In the genomic region with DNA sequence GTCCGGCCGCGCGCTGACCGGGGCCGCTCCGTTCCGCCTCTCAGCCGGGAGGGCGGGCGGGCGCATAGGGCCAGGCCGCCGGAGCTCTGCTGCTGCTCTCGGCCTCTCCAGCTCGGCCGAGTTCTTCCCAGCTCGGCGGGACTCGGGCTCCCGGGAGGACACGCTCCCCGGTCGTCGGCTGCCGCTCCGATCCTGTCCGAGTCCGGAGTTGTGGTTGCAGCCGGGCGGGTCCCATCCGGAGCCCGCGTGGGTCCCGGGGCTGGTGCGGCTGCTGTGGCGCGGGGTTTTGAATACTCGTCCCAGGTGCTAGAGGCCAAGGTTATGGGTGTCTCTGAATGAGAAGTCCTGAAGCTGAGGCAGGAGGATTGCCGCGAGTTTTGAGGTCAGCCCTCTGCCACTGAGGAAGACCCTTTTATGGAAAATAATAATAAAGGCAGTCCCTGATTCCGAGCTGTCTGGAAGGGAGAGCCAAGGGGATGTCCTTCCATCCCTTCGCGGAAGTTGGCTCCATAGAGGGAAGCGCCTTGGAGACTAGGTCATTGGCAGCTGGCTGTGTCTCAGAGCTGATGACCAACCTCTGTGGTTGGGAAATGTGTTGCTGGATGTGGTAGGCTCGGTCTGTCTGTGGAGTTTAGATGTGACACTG, we compare ENCODE assay signal across 8 mouse cellular contexts. TPM values are rescaled to one million over a fixed set of nuclear protein-coding genes. Genes with fewer than 3 reads are reported as not detected.
DNase-seq lines count a peak whose midpoint lies in the region; ATAC-seq lines count a peak whose summit lies in the region.

No protein-coding gene starts in this region.

- H3K4me1 ChIP-seq in intestine, embryonic 15.5 days (replicated peaks), result peaks cover 8% of the 10 kb centered on the region; the same call in 1 of the 2 replicates
- peaks cover 24% of the 10 kb centered on the region for H3K4me1 ChIP-seq in neural tube, embryonic 13.5 days (replicated peaks)

- H3K4me3 ChIP-seq in intestine, embryonic 15.5 days (replicated peaks), result peak overlapping the region; percentile 89
- H3K4me3 ChIP-seq in neural tube, embryonic 13.5 days, result peak overlapping the region; percentile 89

- no peaks in the 10 kb centered on the region for H3K9me3 ChIP-seq in intestine, embryonic 15.5 days
- no peaks in the 10 kb centered on the region for H3K9me3 ChIP-seq in neural tube, embryonic 13.5 days

- DNase-seq in thymus, postnatal 0 days (ENCODE audit: low spot score), result peak; percentile 38
- DNase-seq in thymus, postnatal 25 days, result no peak
- DNase-seq in gastrocnemius, postnatal 25 days, result peak; percentile 66
- DNase-seq in lung, adult 18-20 months, result peak; percentile 57 to 65
- DNase-seq in cerebellum, adult 11-12 months, result no peak

- no peaks in the 10 kb centered on the region for H3K27me3 ChIP-seq in intestine, embryonic 15.5 days (replicated peaks)
- no peaks in the 10 kb centered on the region for H3K27me3 ChIP-seq in neural tube, embryonic 13.5 days

- ATAC-seq in common myeloid progenitor, adult 5-6 weeks (replicated peaks; ENCODE audit: low read depth, poor library complexity, severe bottlenecking), result peak; percentile 63
- peak; percentile 84 for ATAC-seq in intestine, embryonic 15.5 days
- peak; percentile 81 for ATAC-seq in neural tube, embryonic 13.5 days (ENCODE audit: low read depth)

- 1% methylated on average over 36 of the region's 46 CpGs for WGBS in intestine, embryonic 15.5 days
- WGBS in neural tube, embryonic 13.5 days, result 2% methylated on average over 38 of the region's 46 CpGs

- peak overlapping the region; percentile 78 for H3K27ac ChIP-seq in intestine, embryonic 15.5 days
- H3K27ac ChIP-seq in neural tube, embryonic 13.5 days (replicated peaks), result peak overlapping the region; percentile 85

- no peaks in the 10 kb centered on the region for H3K36me3 ChIP-seq in intestine, embryonic 15.5 days
- no peaks in the 10 kb centered on the region for H3K36me3 ChIP-seq in neural tube, embryonic 13.5 days

- peak overlapping the region; percentile 86 for H3K9ac ChIP-seq in intestine, embryonic 15.5 days
- H3K9ac ChIP-seq in neural tube, embryonic 13.5 days, result peak overlapping the region; percentile 89

- peak overlapping the region; percentile 68 for H3K4me2 ChIP-seq in intestine, embryonic 15.5 days (replicated peaks)
- H3K4me2 ChIP-seq in neural tube, embryonic 13.5 days, result peak overlapping the region; percentile 79

RNA-seq across cellular contexts. Expression of a gene that starts 0.5 kb away (rescaled TPM):
- 20.7 and 20.8 TPM in 2 replicates for polyA plus RNA-seq in thymus, postnatal 0 days (2015; fragmentation: Nextera tagmentation; extraction: Ambion mirVana)
- total RNA-seq in common myeloid progenitor, adult 5-6 weeks (2017), result 32.4 and 34.3 TPM in 2 replicates
- 10 to 100 TPM; 71.7 to 81.0 TPM for total RNA-seq in gastrocnemius, postnatal 25 days (2021)
- polyA plus RNA-seq in intestine, embryonic 15.5 days (2015; fragmentation: Nextera tagmentation; extraction: Ambion mirVana), result 22.3 and 26.8 TPM in 2 replicates
- 36.4 and 36.6 TPM in 2 replicates for polyA plus RNA-seq in neural tube, embryonic 13.5 days (2015; fragmentation: Nextera tagmentation; extraction: Ambion mirVana)

RNA-seq across cellular contexts. Expression of a gene that starts 27.4 kb away (rescaled TPM):
- 4.2 TPM in 2 replicates for polyA plus RNA-seq in thymus, postnatal 0 days (2015; fragmentation: Nextera tagmentation; extraction: Ambion mirVana)
- 2.3 and 9.3 TPM in 2 replicates for total RNA-seq in common myeloid progenitor, adult 5-6 weeks (2017)
- 1 to 10 TPM; 2.8 to 3.9 TPM for total RNA-seq in gastrocnemius, postnatal 25 days (2021)
- 3.8 and 3.9 TPM in 2 replicates for polyA plus RNA-seq in intestine, embryonic 15.5 days (2015; fragmentation: Nextera tagmentation; extraction: Ambion mirVana)
- polyA plus RNA-seq in neural tube, embryonic 13.5 days (2015; fragmentation: Nextera tagmentation; extraction: Ambion mirVana), result 15.1 and 16.7 TPM in 2 replicates

RNA-seq across cellular contexts. Expression of a gene that starts 44.8 kb away (rescaled TPM):
- polyA plus RNA-seq in thymus, postnatal 0 days (2015; fragmentation: Nextera tagmentation; extraction: Ambion mirVana), result 27.8 and 39.5 TPM in 2 replicates
- total RNA-seq in common myeloid progenitor, adult 5-6 weeks (2017), result 42.8 and 55.1 TPM in 2 replicates
- 10 to 100 TPM; 36.0 to 40.1 TPM for total RNA-seq in gastrocnemius, postnatal 25 days (2021)
- polyA plus RNA-seq in intestine, embryonic 15.5 days (2015; fragmentation: Nextera tagmentation; extraction: Ambion mirVana), result 38.9 and 40.2 TPM in 2 replicates
- 25.9 TPM in 2 replicates for polyA plus RNA-seq in neural tube, embryonic 13.5 days (2015; fragmentation: Nextera tagmentation; extraction: Ambion mirVana)

Comparison
In these comparisons a context has a peak if more than half of its experiments do, and no peak if none do; other contexts are left out.
1. DNase-seq: peak in thymus, postnatal 0 days (single experiment), gastrocnemius, postnatal 25 days (single experiment) and lung, adult 18-20 months (2 of 2); none in thymus, postnatal 25 days (single experiment) and cerebellum, adult 11-12 months (single experiment).
2. Peak in every context shown above with its lines, with median percentiles within 50 percentile points of each other: ATAC-seq.